Mouse (Mus musculus) layer of hippocampus, postnatal 25 days (tissue): Measurements from ENCODE around the gene Olfr461. TPM values are rescaled to one million over a fixed set of nuclear protein-coding genes. Genes with fewer than 3 reads are reported as not detected.
"Not testable (repeated sequence)": the region's sequence is repeated elsewhere in the genome, so short reads cannot be mapped to it uniquely, and the experiment has no call there.

Experiments
- DNase-seq, 2 experiments: peaks; one replicate each; pipeline ENCODE4 v3.0.0; 2022; ENCODE audit warnings: mixed read lengths in 2 of 2, low spot score in 1 of 2; ENCODE audit errors: extremely low spot score in 1 of 2
- total RNA-seq, 2 experiments: library from RNA; stranded (reverse); gene quantifications; 2 replicates each; pipeline ENCODE4 v1.2.3; 2021

Olfr461 gene
- total RNA-seq, result not detected

DNA sequence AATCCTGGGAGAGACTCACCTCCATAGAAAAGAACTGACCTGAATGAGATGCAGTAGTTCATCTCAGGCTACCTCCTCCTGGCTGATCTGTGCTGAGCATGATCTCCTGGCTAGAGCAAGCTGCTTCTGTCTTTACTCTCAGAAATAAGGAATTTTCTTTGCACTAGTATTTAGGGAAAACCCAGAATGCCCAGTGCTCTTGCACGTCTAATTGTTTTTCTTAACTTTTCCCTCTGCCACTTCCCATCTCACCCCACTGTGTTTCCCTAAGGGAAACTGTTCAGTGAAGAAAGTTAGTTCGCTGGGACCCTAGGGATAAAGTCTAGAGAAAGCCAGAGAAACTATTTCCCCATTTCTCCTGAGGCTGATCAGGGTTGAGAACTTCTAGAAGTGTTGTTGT is at the start of gene Olfr461:
TSS of gene Olfr461 (minus strand) at position 101 of the 400 bp plus-strand sequence.
- no peak for DNase-seq

GRCm38 (mm10) chr6:40598546-40598945 is 43.7 kb upstream of the Olfr461 start:
- not testable (repeated sequence) for DNase-seq

DNA sequence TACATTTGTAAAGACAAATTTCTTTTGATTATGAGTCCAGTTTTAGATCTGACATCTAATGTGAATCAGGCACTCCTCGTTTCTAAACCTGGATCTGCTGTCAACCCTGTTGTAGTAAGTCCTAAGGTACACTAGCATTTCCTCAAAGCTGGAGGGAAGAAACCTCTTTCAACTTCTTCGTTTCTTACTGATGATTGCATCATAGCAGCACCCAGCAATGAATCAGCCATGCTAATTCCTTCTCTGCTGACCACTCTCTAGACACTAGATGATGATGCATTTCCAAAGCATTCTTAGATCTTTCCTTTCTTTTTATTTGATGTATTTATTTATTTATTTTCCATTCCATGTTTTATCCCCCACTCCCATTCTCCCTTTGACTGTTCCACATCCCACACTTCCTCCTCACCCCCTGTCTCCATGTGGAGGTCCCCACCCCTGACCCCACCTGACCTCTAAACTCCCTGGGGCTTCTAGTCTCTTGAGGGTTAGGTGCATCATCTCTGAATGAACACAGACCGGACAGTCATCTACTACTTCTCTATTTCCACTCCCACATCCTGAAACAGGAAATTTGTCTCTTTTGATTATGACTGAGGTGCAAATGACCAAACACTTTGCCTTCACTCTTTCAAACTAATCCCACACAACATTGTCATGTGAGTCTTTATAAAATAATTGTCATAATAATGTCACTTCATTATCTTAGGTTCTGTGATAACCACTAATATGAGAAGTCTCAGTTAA is 40.1 kb upstream of the Olfr461 start:
- no peak for DNase-seq

- DNase-seq, result no peak
These were observed 33.5 kb upstream of the Olfr461 start for GRCm38 (mm10) chr6:40588346-40588745.

DNA sequence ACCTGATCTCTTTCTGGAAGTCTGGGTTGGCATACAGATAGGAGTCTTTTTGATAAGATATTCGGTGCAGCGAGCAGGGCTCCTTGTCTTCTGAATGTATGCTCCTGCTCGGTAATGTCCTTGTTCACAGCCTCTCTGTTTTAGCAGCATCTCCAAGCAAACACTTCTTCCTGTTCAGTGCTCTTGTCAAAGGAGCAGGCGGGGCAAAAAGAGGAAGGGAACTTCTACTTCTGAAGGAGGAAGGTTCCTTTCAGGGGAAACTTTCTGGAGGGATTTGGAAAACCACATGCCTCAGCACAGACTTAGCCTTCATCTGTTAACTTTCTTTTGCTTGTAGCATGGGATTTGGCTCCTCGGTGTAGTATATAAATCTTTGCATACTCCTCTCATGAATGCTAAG is 30.8 kb upstream of the Olfr461 start, which contains the start of gene Clec5a:
TSS of gene Clec5a (minus strand) at position 177 of the 400 bp plus-strand sequence.
- no peak for DNase-seq

- no peak for DNase-seq
These were observed 29.5 kb upstream of the Olfr461 start for GRCm38 (mm10) chr6:40584336-40584735.

GRCm38 (mm10) chr6:40576305-40576704 is 21.5 kb upstream of the Olfr461 start:
- no peak for DNase-seq

GRCm38 (mm10) chr6:40573618-40574017 is 18.8 kb upstream of the Olfr461 start:
- no peak for DNase-seq

DNA sequence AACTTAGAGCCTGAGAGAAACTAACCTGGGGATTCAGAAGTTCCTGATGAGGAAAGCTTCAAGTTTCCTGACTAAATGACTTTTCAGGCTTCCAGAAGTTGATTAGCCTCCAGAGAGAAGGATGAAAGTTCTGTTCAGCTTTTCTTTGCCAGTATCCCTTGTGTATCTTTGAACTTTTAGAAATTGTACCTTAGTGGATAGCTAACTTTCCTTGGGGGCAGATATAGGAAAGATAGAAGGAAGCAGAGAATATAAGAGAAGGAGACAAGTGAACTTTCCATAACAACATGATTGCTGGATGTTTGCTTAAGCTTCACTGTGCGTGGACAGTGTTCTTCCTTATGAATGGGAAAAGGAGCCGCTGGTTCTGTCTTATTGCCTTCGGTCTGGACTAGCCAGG is 14.3 kb upstream of the Olfr461 start, which contains the start of gene Olfr460:
TSS of gene Olfr460 (plus strand) at position 301 of the 400 bp plus-strand sequence.
- no peak for DNase-seq

DNA sequence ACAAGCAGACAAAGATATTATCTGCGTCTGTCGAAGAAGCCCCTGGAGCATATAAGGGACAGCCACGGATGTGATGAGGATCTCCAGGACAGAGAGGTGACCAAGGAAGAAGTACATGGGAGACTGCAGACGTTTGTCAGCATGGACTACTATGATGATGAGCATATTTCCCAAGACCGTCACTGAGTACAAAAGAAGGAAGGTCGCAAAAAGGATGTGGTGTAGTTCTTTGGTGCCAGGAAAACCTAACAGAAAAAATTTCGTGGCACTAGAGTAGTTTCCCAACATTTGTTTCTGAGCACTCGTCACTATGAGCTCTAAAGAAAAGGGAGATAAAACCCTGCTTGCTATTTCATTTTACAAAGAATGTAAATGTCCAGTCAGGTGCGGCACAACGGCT is 10.2 kb downstream of the Olfr461 start:
- DNase-seq, result no peak

DNA sequence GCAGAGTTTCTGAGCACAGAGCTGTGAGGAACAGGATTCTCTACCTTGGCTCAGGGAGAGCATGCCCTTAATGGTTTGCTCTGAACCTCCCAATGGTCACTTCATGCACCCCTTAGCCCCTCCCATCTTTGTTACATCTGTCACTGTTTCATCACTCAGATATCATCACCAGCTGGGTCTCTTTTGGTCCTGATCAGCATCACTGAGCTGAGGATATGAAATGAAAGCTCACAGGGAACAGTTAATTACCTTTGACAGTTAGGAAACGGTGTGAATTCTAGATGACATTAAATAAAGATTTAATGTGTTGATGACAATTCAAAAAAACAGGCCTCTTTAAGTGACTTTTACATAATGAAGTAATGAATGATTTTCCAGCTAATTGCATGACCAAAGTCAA is 35.4 kb downstream of the Olfr461 start, which contains the start of gene Prss37:
TSS of gene Prss37 (minus strand) at position 101 of the 400 bp plus-strand sequence.
- DNase-seq, result no peak

DNA sequence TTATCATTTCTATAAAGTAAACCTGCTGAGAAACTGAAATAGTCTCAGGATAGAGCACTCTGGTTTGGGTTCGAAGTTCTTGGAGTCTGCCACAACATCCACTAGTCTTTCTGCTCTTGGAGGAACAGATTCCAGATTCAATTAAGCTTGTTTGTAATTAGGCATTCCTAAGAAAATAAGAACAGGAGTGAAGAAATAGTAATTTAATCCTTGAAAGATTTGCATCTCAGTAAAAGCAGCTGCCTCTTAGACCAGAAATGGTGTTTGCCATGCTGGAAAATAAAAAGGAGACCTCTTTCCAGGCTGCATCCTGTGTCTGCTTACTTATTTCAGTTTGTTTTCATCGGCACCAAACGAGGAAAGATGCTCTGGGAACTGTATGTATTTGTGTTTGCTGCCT is 61.6 kb downstream of the Olfr461 start, which contains the start of gene Tas2r108:
TSS of gene Tas2r108 (plus strand) at position 301 of the 400 bp plus-strand sequence.
- DNase-seq, result no peak

Other genes with a start within 250 kb of the Olfr461 start
- gene Agk, start 229.9 kb downstream of the Olfr461 start, total RNA-seq, result 10 to 100 TPM; 45.3 to 47.4 TPM
- gene E330009J07Rik, start 118.9 kb downstream of the Olfr461 start, total RNA-seq, result 10 to 100 TPM; 41.4 to 46.0 TPM
- gene Wee2, start 116.0 kb downstream of the Olfr461 start, total RNA-seq, result not detected
- 10 to 100 TPM; 32.6 to 36.2 TPM for gene Ssbp1, start 83.7 kb downstream of the Olfr461 start, total RNA-seq
- not detected for gene Tas2r137, start 63.8 kb downstream of the Olfr461 start, total RNA-seq
- not detected for gene Tas2r108, start 61.5 kb downstream of the Olfr461 start, total RNA-seq
- gene Prss37, start 35.5 kb downstream of the Olfr461 start, total RNA-seq, result not detected
- gene Olfr460, start 14.4 kb upstream of the Olfr461 start, total RNA-seq, result not detected
- 1 to 10 TPM in 1 of 2 experiments, under 1 TPM in 1; 0.52 to 1.2 TPM for gene Clec5a, start 30.8 kb upstream of the Olfr461 start, total RNA-seq
- gene Tas2r138, start 58.3 kb upstream of the Olfr461 start, total RNA-seq, result not detected
- gene Mgam, start 73.8 kb upstream of the Olfr461 start, total RNA-seq, result not detected